Mouse (Mus musculus) ES-Bruce4 (cell line): ENCODE results near the gene Dact2.

Source experiments
- CTCF ChIP-seq: IDR thresholded peaks from one replicate; pipeline ENCODE4 v1.8.1; 2011; ENCODE audit warnings: low read depth, low read length
- EP300 ChIP-seq: IDR thresholded peaks from 2 replicates; pipeline ENCODE4 v1.6.1; 2011; ENCODE audit warnings: low read depth, low read length; ENCODE audit not compliant: insufficient read depth
- POLR2A ChIP-seq: IDR thresholded peaks from one replicate; pipeline ENCODE4 v1.8.1; 2011; ENCODE audit warnings: low read length; ENCODE audit not compliant: insufficient read depth

DNA sequence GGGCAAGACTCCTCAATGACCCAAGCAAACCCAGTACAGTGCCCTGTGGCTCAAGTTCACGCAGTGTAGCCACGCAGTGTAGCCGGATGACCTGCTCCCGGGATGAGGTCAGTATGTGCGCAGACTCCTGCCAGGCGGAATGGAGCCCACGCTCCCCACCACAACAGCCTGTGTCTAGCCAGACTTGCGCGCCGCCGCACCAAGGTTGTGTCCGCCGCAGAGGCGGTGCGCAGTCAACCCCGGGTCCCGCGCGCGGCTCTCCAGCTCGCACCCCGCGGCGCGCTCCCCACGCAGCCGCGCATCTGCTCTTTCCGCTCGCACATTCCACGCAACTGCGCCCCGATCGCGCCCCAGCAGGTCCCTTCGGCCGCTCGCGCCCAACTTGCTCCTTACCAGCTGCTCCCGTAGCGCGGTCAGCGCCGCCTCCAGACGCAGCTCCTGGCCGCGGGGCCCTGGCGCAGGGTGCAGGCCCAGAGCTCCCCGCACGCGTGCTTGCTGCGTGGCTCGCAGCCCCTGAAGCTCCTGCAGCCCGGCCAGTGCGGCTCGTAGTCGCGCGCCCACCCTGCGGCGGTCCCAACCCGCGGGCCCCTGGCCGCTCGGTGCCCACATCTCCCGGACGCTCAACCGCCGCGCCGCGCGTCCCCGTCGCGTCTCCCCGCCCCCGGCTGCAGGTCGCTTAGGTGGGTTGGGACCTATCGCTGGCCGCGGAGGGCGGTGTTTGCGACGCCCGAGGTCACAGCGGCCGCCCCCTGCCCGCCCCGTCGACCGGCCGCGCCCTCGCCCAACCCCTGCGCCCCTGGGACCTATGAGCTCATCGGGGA, 773 bp downstream of the Dact2 start:
- TF ChIP-seq CTCF (no peak), EP300 (no peak), POLR2A (peak; percentile 9)
